Mouse (Mus musculus): ENCODE measurements at regions not wholly inside any gene's neighbourhood (a gene's known extent, or its start where the extent isn't known, plus 50 kb on each side); places are given as distances from the start of the nearest gene placed in this dataset.

GRCm38 (mm10) chr2:75072471-75072870 is 246.9 kb downstream of the Mtx2 start:
- ATAC-seq, result no peak
- Histone ChIP-seq H3K4me2 (replicated peaks; ENCODE audit: low read depth) (no peak overlapping the region), H3K27ac (ENCODE audit: low read depth, low read length) (no peak overlapping the region), H3K36me3 (ENCODE audit: control insufficient read depth, insufficient read depth) (no peaks in the 10 kb centered on the region), H3K4me1 (replicated peaks; ENCODE audit: control insufficient read depth, insufficient read depth, low read length) (no peaks in the 10 kb centered on the region), H3K27me3 (replicated peaks; ENCODE audit: control insufficient read depth, insufficient read depth, low read length) (no peaks in the 10 kb centered on the region), H3K9ac (ENCODE audit: low read depth, low read length) (no peak overlapping the region), H3K9me3 (ENCODE audit: control insufficient read depth) (no peaks in the 10 kb centered on the region), H3K4me3 (ENCODE audit: low read depth, low read length) (no peak overlapping the region)
- WGBS, result 57% methylated on average over 8 of the region's 8 CpGs
- TF ChIP-seq CTCF (IDR thresholded peaks at IDR 0.05; ENCODE audit: low read depth), result no peak

GRCm38 (mm10) chr2:75073178-75073577 is 247.6 kb downstream of the Mtx2 start:
- WGBS, result 68% methylated on average over 9 of the region's 9 CpGs

GRCm38 (mm10) chr2:75087164-75087563 is 261.6 kb downstream of the Mtx2 start:
- H3K4me2 ChIP-seq (replicated peaks; ENCODE audit: low read depth), result no peak overlapping the region
- WGBS, result 47% methylated on average over 12 of the region's 12 CpGs
- ATAC-seq, result no peak
- no peaks in the 10 kb centered on the region for H3K36me3 ChIP-seq (ENCODE audit: control insufficient read depth, insufficient read depth)
- no peaks in the 10 kb centered on the region for H3K9me3 ChIP-seq (ENCODE audit: control insufficient read depth)
- no peak for TF ChIP-seq CTCF (IDR thresholded peaks at IDR 0.05; ENCODE audit: low read depth)
- H3K27ac ChIP-seq (ENCODE audit: low read depth, low read length), result no peak overlapping the region
- H3K4me3 ChIP-seq (ENCODE audit: low read depth, low read length), result no peak overlapping the region
- no peaks in the 10 kb centered on the region for H3K27me3 ChIP-seq (replicated peaks; ENCODE audit: control insufficient read depth, insufficient read depth, low read length)
- H3K9ac ChIP-seq (ENCODE audit: low read depth, low read length), result no peak overlapping the region
- H3K4me1 ChIP-seq (replicated peaks; ENCODE audit: control insufficient read depth, insufficient read depth, low read length), result no peaks in the 10 kb centered on the region

More at GRCm38 (mm10) chr2:75073178-75073577, 247.6 kb downstream of the Mtx2 start:
- no peak overlapping the region for H3K4me2 ChIP-seq (replicated peaks; ENCODE audit: low read depth)
- no peak overlapping the region for H3K27ac ChIP-seq (ENCODE audit: low read depth, low read length)
- no peaks in the 10 kb centered on the region for H3K4me1 ChIP-seq (replicated peaks; ENCODE audit: control insufficient read depth, insufficient read depth, low read length)
- no peaks in the 10 kb centered on the region for H3K27me3 ChIP-seq (replicated peaks; ENCODE audit: control insufficient read depth, insufficient read depth, low read length)
- H3K9ac ChIP-seq (ENCODE audit: low read depth, low read length), result no peak overlapping the region
- no peaks in the 10 kb centered on the region for H3K36me3 ChIP-seq (ENCODE audit: control insufficient read depth, insufficient read depth)
- H3K4me3 ChIP-seq (ENCODE audit: low read depth, low read length), result no peak overlapping the region
- no peak for TF ChIP-seq CTCF (IDR thresholded peaks at IDR 0.05; ENCODE audit: low read depth)
- no peak for ATAC-seq
- H3K9me3 ChIP-seq (ENCODE audit: control insufficient read depth), result no peaks in the 10 kb centered on the region

- ATAC-seq, result no peak
- no peak overlapping the region; the same call in 1 of the 2 replicates for H3K4me2 ChIP-seq (replicated peaks; ENCODE audit: low read depth)
- no peak overlapping the region for H3K27ac ChIP-seq (ENCODE audit: low read depth, low read length)
- H3K4me1 ChIP-seq (replicated peaks; ENCODE audit: control insufficient read depth, insufficient read depth, low read length), result no peaks in the 10 kb centered on the region
- WGBS, result 28% methylated on average over 8 of the region's 8 CpGs
- H3K36me3 ChIP-seq (ENCODE audit: control insufficient read depth, insufficient read depth), result no peaks in the 10 kb centered on the region
- H3K9me3 ChIP-seq (ENCODE audit: control insufficient read depth), result no peaks in the 10 kb centered on the region
- H3K27me3 ChIP-seq (replicated peaks; ENCODE audit: control insufficient read depth, insufficient read depth, low read length), result no peaks in the 10 kb centered on the region
- H3K9ac ChIP-seq (ENCODE audit: low read depth, low read length), result no peak overlapping the region
- TF ChIP-seq CTCF (IDR thresholded peaks at IDR 0.05; ENCODE audit: low read depth), result no peak
- H3K4me3 ChIP-seq (ENCODE audit: low read depth, low read length), result no peak overlapping the region
These were observed 263.6 kb downstream of the Mtx2 start for GRCm38 (mm10) chr2:75089186-75089585.

- no peak for TF ChIP-seq CTCF (IDR thresholded peaks at IDR 0.05; ENCODE audit: low read depth)
- H3K27ac ChIP-seq (ENCODE audit: low read depth, low read length), result no peak overlapping the region
- no peak overlapping the region; the same call in 1 of the 2 replicates for H3K4me2 ChIP-seq (replicated peaks; ENCODE audit: low read depth)
- no peaks in the 10 kb centered on the region for H3K9me3 ChIP-seq (ENCODE audit: control insufficient read depth)
- H3K36me3 ChIP-seq (ENCODE audit: control insufficient read depth, insufficient read depth), result no peaks in the 10 kb centered on the region
- H3K27me3 ChIP-seq (replicated peaks; ENCODE audit: control insufficient read depth, insufficient read depth, low read length), result no peaks in the 10 kb centered on the region
- H3K9ac ChIP-seq (ENCODE audit: low read depth, low read length), result no peak overlapping the region
- ATAC-seq, result no peak
- no peak overlapping the region for H3K4me3 ChIP-seq (ENCODE audit: low read depth, low read length)
- WGBS, result 19% methylated on average over 6 of the region's 6 CpGs
- H3K4me1 ChIP-seq (replicated peaks; ENCODE audit: control insufficient read depth, insufficient read depth, low read length), result no peaks in the 10 kb centered on the region
These were observed 264.0 kb downstream of the Mtx2 start for GRCm38 (mm10) chr2:75089616-75090015.

GRCm38 (mm10) chr2:75090439-75090838 is 264.8 kb downstream of the Mtx2 start:
- Histone ChIP-seq H3K4me3 (ENCODE audit: low read depth, low read length) (no peak overlapping the region), H3K9ac (ENCODE audit: low read depth, low read length) (no peak overlapping the region), H3K9me3 (ENCODE audit: control insufficient read depth) (no peaks in the 10 kb centered on the region), H3K4me2 (replicated peaks; ENCODE audit: low read depth) (no peak overlapping the region), H3K4me1 (replicated peaks; ENCODE audit: control insufficient read depth, insufficient read depth, low read length) (no peaks in the 10 kb centered on the region), H3K27ac (ENCODE audit: low read depth, low read length) (no peak overlapping the region), H3K27me3 (replicated peaks; ENCODE audit: control insufficient read depth, insufficient read depth, low read length) (no peaks in the 10 kb centered on the region), H3K36me3 (ENCODE audit: control insufficient read depth, insufficient read depth) (no peaks in the 10 kb centered on the region)
- ATAC-seq, result no peak
- TF ChIP-seq CTCF (IDR thresholded peaks at IDR 0.05; ENCODE audit: low read depth), result no peak
- WGBS, result 39% methylated on average over 16 of the region's 16 CpGs

- ATAC-seq, result no peak
- Histone ChIP-seq H3K4me3 (ENCODE audit: low read depth, low read length) (no peak overlapping the region), H3K36me3 (ENCODE audit: control insufficient read depth, insufficient read depth) (no peaks in the 10 kb centered on the region), H3K9ac (ENCODE audit: low read depth, low read length) (no peak overlapping the region), H3K27me3 (replicated peaks; ENCODE audit: control insufficient read depth, insufficient read depth, low read length) (no peaks in the 10 kb centered on the region), H3K9me3 (ENCODE audit: control insufficient read depth) (no peaks in the 10 kb centered on the region), H3K27ac (ENCODE audit: low read depth, low read length) (no peak overlapping the region), H3K4me1 (replicated peaks; ENCODE audit: control insufficient read depth, insufficient read depth, low read length) (no peaks in the 10 kb centered on the region), H3K4me2 (replicated peaks; ENCODE audit: low read depth) (no peak overlapping the region)
- no peak for TF ChIP-seq CTCF (IDR thresholded peaks at IDR 0.05; ENCODE audit: low read depth)
- WGBS, result 55% methylated on average over 11 of the region's 11 CpGs
These were observed 275.9 kb downstream of the Mtx2 start for GRCm38 (mm10) chr2:75101501-75101900.

Measured in intestine, postnatal 0 days (tissue).